Mouse (Mus musculus) frontal cortex, postnatal 10 days (tissue): ENCODE measurements around the gene Timd2.
A peak's percentile ranks its signal among the peaks of the same experiment; 100 is the strongest.
"Not testable (repeated sequence)": the region's sequence is repeated elsewhere in the genome, so short reads cannot be mapped to it uniquely, and the experiment has no call there.

Source experiments
- DNase-seq, 2 experiments: peaks; one replicate each; pipeline ENCODE4 v3.0.0; 2022; ENCODE audit warnings: low spot score in 2 of 2, mixed read lengths in 1 of 2

Timd2 gene

DNA sequence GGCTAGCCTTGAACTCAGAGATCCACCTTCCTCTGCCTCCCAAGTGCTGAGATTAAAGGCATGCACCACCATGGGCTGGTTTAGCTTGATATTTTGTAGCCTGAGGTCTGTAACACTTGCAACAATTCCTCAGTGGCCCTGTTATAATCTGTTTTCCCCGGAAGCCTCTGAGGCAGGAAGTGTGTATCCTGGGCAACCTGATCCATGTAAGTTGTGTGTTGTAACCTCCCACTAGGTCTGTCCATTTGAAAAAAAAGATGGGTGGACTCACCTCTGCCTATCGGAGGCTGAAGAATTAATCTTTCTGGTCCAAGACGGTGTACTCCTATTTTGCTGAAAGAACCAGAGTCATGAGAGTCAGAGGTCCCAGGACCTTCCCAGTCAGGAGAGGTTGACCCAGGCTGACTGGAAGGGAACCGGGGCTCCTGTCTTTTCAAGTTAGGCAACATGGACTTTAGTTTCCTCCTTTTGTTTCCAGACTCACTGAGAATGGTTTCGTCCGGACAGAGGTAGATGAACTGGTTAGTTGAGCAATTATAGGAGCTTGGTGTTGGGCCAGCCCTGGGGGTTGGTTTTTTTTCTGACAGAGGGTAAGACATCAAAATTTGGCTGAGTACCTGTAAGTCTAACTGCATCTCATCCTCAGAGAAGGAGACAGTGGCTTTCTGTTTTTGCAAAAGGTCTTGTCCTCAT is at the start of gene Timd2:
Gene Timd2 (minus strand): TSS at position 398 of the 693 bp plus-strand sequence.
- no peak for DNase-seq

DNA sequence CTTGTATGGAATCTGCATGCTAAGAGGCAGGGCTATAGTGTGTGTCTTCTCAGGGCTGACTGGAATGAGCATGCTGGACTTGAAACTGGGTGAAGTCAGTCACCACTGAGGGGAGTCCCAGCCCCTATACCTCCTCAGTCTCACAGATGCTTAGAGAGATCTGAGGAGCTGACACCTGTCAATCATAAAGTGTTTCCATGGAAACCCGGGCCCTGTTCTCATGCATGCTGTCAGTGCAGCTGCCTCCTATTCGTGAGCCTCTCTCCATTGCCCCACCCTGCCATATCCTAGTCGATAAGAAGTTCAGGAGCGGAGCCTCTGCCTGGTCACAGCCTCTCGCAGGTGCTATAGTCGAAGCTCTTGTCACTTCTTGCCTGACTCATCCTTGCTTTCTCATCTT is 48.9 kb upstream of the Timd2 start:
- not testable (repeated sequence) for DNase-seq

DNA sequence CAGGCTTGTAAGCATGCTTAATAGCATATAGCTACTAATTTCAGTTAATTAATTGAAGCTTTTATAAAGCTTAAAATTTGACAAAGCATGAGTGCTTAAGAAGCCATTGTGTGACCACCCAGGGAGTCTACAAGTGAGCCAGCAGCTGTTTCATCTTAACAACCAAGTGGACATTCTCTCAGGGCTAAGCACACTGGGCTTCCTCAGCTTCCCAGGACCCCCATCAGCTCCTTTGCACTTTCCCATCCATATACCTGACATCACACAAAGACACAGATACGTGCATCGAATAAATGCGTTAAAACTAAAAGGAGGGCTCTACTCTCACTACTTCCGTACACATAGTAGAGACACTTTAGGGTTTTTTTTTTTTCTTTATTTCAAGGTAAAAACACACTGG is 47.8 kb upstream of the Timd2 start:
- no peak for DNase-seq

DNA sequence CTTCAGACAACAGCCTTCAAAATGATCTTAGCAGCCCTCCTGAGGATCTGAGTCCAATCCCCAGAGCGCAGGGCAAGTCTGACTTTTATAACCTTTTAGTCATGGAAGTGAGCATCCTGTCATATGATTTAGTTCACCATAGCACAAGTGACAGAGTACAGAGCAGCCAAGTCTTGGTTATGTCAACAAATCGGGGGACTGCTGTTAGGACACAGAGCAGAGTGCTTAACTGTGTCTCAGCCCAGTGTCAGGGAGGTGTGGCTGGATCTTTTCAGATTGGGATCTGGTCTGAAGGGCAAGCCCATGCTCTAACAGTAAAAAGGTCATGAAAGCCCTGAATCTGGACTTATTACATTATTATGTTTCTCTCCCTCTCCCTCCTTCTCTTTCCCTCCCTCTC is 46.8 kb upstream of the Timd2 start:
- DNase-seq = no peak

DNA sequence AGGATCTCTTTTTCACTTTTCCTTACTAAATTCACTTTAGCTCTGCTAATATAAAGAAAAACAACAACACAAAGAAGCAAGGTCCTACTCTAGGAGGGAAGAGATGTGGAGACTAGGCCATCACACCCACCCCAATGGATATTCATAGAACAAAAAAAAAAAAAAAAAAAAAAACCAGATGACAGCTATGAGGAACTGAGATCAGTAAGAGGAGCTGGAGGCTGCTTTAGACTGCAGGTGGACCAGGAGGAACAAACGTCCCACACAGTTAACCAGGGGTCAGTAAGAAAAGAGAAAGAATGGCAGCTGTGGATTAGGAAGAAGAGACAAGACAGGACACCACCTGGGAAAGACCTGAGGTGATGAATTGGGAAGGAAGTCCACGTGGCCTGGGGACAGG is 41.1 kb upstream of the Timd2 start:
- DNase-seq = no peak

DNA sequence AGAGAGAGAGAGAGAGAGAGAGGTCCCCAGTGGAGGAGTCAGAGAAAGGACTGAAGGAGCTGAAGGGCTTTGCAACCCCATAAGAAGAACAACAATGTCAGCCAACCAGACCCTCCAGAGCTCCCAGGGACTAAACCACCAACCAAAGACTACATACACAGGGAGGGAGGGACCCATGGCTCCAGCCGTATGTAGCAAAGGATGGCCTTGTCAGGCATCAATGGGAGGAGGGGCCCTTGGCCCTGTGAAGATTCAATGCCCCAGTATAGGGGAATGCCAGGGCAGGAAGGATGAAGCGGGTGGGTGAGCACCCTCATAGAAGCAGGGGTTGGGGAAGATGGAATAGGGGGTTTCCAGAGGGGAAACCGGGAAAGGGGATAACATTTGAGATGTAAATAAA is 34.9 kb upstream of the Timd2 start:
- DNase-seq = no peak

- DNase-seq = no peak
Observed at GRCm38 (mm10) chr11:46740886-46741285, 34.0 kb upstream of the Timd2 start.

GRCm38 (mm10) chr11:46739501-46739900 is 32.6 kb upstream of the Timd2 start:
- no peak for DNase-seq

GRCm38 (mm10) chr11:46735076-46735475 is 28.2 kb upstream of the Timd2 start, which contains the start of gene Havcr1:
Havcr1 (plus strand) TSS chr11:46735080.
- DNase-seq = not testable (repeated sequence)

- DNase-seq = no peak
Observed at GRCm38 (mm10) chr11:46734617-46735016, 27.8 kb upstream of the Timd2 start.

GRCm38 (mm10) chr11:46733242-46733789 is 26.5 kb upstream of the Timd2 start:
- DNase-seq = peak in 1 of 2 experiments; percentile 14

DNA sequence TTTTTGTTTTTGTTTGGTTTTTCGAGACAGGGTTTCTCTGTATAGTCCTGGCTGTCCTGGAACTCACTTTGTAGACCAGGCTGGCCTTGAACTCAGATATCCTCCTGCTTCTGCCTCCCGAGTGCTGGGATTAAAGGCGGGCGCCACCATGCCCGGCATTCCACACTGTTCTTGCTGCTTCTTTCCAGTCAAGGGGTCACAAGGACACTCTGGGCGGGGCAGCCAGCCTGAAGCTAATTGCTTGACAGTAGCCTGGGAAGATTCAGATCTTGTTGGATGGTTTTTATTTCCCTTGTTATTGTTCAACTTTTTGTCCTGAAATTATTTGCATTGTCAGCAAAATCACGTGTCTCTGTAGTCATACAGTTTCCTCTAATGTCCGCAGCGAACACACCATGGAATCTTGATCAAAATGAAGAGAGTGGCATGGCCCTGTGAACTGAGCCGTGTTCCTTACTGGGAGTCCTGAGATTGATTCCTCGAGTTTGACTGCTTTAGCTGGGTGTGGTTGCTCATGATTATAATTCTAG is 24.7 kb upstream of the Timd2 start:
- DNase-seq = no peak

- no peak for DNase-seq
Observed at GRCm38 (mm10) chr11:46698830-46699229, 8.0 kb downstream of the Timd2 start.

DNA sequence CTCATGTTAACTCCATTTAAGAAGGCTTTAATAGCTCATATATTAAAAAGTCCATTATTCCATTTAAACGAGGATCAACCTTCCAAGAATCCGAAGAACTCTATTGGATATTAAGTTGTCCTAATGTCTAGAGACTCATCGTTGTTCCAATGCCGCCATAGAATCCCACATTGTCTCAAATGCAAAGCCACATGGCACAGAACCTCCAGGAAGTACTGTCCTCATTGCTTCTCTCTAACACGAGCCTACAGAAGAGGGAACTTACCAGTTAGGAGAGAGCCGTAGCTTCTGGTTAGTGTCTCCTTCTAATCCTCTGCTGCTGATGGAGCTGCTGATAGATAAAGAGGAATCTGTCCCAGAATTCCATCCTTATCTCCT is 8.6 kb downstream of the Timd2 start:
- DNase-seq = no peak

DNA sequence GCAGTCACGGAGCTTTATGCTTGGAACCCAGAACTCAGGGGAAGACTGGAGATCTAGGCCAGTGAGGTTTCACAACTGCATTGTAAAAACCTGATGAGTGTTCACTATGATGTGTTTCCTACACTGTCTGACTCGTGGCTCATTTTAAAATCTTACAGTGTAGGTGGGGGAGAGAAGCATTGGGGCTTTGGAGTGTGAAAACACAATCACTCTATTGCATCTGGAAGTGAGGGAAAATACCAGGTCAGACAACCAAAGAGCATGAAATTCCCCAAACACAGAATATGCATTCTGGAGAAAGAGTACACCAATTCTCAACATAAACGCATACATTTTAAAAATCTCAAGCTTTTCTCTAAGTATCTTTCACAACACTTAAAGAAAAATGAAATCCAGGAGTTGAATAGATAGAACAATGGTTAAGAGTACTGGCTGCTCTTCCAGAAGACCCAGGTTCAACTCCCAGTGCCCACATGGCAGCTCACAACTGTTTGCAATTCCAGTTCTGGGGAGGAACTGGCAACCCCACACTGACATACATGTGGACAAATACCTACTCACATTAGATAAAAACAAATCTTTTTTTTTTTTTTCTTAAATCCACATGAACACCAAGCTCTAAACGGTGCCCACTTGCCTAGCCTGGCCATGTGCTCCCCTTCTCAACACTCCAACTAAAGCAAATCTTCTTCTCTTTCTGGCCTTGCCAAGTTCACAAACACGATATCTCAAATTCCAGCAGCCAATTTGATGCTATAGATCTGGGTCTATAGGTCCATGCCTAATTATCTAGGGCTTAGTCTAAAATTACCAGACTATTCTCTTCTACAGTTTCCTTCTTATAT is 9.2 kb downstream of the Timd2 start:
- DNase-seq = no peak

- DNase-seq = not testable (repeated sequence)
Observed at GRCm38 (mm10) chr11:46695849-46696248, 11.0 kb downstream of the Timd2 start.

GRCm38 (mm10) chr11:46690136-46690535 is 16.7 kb downstream of the Timd2 start:
- no peak for DNase-seq

- DNase-seq = no peak
Observed at GRCm38 (mm10) chr11:46683723-46684122, 23.1 kb downstream of the Timd2 start.

GRCm38 (mm10) chr11:46682842-46683241 is 24.0 kb downstream of the Timd2 start:
- DNase-seq = no peak

GRCm38 (mm10) chr11:46667938-46668337 is 38.9 kb downstream of the Timd2 start:
- DNase-seq = no peak

DNA sequence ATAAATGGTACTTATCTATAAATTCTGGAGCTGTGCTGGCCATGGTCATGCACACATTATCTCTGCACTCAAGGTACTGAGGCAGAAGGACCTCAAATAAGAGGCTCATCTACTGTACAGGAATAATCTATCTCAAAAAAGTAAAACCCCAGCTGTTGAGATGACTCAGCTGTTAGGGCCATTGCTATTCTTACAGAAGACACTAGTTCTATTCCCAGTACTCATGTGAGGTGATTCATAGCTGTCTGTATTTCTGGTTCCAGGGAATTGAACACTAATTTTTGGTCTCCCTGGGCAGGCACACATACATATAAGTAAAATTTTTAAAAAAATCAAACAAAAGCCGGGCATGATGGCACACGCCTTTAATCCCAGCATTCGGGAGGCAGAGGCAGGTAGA is 39.8 kb downstream of the Timd2 start:
- no peak for DNase-seq
